Comparison of ENCODE assay signal across 14 mouse cellular contexts in the genomic region with DNA sequence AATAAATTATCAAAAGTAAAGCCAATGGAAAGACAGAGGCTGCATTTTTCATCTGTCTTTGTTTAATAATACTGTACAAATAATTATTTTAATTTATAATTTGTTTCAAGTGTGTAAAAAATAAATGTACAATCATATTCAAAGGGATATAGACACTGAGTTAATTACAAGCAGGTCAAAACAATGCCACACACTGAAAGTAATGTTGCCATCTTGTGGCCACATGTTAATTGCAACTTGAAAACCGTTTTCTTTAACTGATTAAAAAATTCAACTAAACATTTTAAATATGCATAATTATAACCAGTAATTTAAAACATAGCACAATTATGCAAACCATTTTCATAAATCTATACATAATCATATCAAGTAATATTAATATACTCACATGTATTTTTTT.
DNase-seq lines count a peak whose midpoint lies in the region; ATAC-seq and TF ChIP-seq lines count a peak whose summit lies in the region.
"Had no signal": no experiment of that assay in that cellular context is flagged by ENCODE, and none has a peak within 500 bp of the region (broad histone marks: within the 10 kb centered on the region; RNA-seq: fewer than 3 reads in every experiment).

No protein-coding gene starts in this region.

- H3K9ac ChIP-seq in hindbrain, postnatal 0 days (replicated peaks; ENCODE audit: low read length): no peak overlapping the region
- H3K9ac ChIP-seq: hindbrain, embryonic 12.5 days; kidney, embryonic 15.5 days had no signal

- H3K27ac ChIP-seq in hindbrain, postnatal 0 days: no peak overlapping the region
- no peak overlapping the region for H3K27ac ChIP-seq in hindbrain, embryonic 10.5 days
- H3K27ac ChIP-seq: hindbrain, embryonic 12.5 days; kidney, embryonic 15.5 days; limb, embryonic 10.5 days had no signal

- no peaks in the 10 kb centered on the region for H3K36me3 ChIP-seq in hindbrain, postnatal 0 days (ENCODE audit: insufficient read depth, low read length)
- no peaks in the 10 kb centered on the region for H3K36me3 ChIP-seq in hindbrain, embryonic 10.5 days
- H3K36me3 ChIP-seq: hindbrain, embryonic 12.5 days; kidney, embryonic 15.5 days; limb, embryonic 10.5 days had no signal

- ATAC-seq in hindbrain, postnatal 0 days: no peak
- ATAC-seq: activated CD4-positive, CD25-positive, alpha-beta regulatory T cell, adult 4 months had no signal

- no peak overlapping the region for H3K4me3 ChIP-seq in hindbrain, postnatal 0 days (ENCODE audit: low read length)
- no peak overlapping the region for H3K4me3 ChIP-seq in hindbrain, embryonic 10.5 days
- H3K4me3 ChIP-seq: hindbrain, embryonic 12.5 days; kidney, embryonic 15.5 days; limb, embryonic 10.5 days had no signal

- no peaks in the 10 kb centered on the region for H3K9me3 ChIP-seq in hindbrain, postnatal 0 days (ENCODE audit: low read length)
- H3K9me3 ChIP-seq in hindbrain, embryonic 10.5 days: no peaks in the 10 kb centered on the region
- H3K9me3 ChIP-seq: hindbrain, embryonic 12.5 days; kidney, embryonic 15.5 days; limb, embryonic 10.5 days had no signal

- no peak overlapping the region for H3K4me2 ChIP-seq in hindbrain, postnatal 0 days (ENCODE audit: low read depth, low read length)
- H3K4me2 ChIP-seq: hindbrain, embryonic 12.5 days; kidney, embryonic 15.5 days had no signal

- no peaks in the 10 kb centered on the region for H3K27me3 ChIP-seq in hindbrain, postnatal 0 days (ENCODE audit: insufficient read depth, low read length)
- H3K27me3 ChIP-seq in hindbrain, embryonic 10.5 days (ENCODE audit: insufficient read depth, poor library complexity, severe bottlenecking): no peaks in the 10 kb centered on the region
- H3K27me3 ChIP-seq: hindbrain, embryonic 12.5 days; kidney, embryonic 15.5 days had no signal

- WGBS in hindbrain, postnatal 0 days: 17% methylated on average over 1 of the region's 1 CpGs
- WGBS in hindbrain, embryonic 10.5 days: 44% methylated on average over 1 of the region's 1 CpGs

- peak; percentile 52 for TF ChIP-seq CTCF in hindbrain, postnatal 0 days (IDR thresholded peaks at IDR 0.05; ENCODE audit: low read depth)

- DNase-seq in hindbrain, postnatal 0 days (ENCODE audit: low spot score): peak; percentile 44
- DNase-seq in hindbrain, embryonic 10.5 days (ENCODE audit: low spot score): no peak
- DNase-seq in retina, embryonic 14.5 days (ENCODE audit: low spot score): peak; percentile 35
- no peak for DNase-seq in retina, postnatal 1 day
- DNase-seq in brain, adult 2 months (ENCODE audit: low read depth, low spot score): peak; percentile 3
- no peak for DNase-seq in ovary, adult 18-20 months (ENCODE audit: low spot score)
- no peak for DNase-seq in gastrocnemius, postnatal 14 days
- DNase-seq: cerebellum, postnatal 14 days; heart, adult 18-20 months; lung, adult 18-20 months had no signal

- intact Hi-C loops in gastrocnemius, postnatal 14 days (cut with DNase I; ENCODE audit: low total_unique reads): no loop called here

- H3K4me1 ChIP-seq in hindbrain, postnatal 0 days (ENCODE audit: insufficient read depth, low read length): no peaks in the 10 kb centered on the region
- no peaks in the 10 kb centered on the region for H3K4me1 ChIP-seq in hindbrain, embryonic 10.5 days (replicated peaks)
- H3K4me1 ChIP-seq: hindbrain, embryonic 12.5 days; kidney, embryonic 15.5 days; limb, embryonic 10.5 days had no signal

Comparison
In these comparisons a context has a peak if more than half of its experiments do, and no peak if none do; other contexts are left out.
1. DNase-seq: peak in hindbrain, postnatal 0 days (single experiment), retina, embryonic 14.5 days (single experiment) and brain, adult 2 months (single experiment); none in hindbrain, embryonic 10.5 days (single experiment), retina, postnatal 1 day (single experiment), ovary, adult 18-20 months (single experiment) and gastrocnemius, postnatal 14 days (single experiment).